Mouse (Mus musculus): ENCODE measurements around the gene Aqp5. TPM values are rescaled to one million over a fixed set of nuclear protein-coding genes. Genes with fewer than 3 reads are reported as not detected.

Aqp5 gene
- polyA plus RNA-seq (2012; rRNA removed), result 0.86 and 1.3 TPM in 2 replicates

DNA sequence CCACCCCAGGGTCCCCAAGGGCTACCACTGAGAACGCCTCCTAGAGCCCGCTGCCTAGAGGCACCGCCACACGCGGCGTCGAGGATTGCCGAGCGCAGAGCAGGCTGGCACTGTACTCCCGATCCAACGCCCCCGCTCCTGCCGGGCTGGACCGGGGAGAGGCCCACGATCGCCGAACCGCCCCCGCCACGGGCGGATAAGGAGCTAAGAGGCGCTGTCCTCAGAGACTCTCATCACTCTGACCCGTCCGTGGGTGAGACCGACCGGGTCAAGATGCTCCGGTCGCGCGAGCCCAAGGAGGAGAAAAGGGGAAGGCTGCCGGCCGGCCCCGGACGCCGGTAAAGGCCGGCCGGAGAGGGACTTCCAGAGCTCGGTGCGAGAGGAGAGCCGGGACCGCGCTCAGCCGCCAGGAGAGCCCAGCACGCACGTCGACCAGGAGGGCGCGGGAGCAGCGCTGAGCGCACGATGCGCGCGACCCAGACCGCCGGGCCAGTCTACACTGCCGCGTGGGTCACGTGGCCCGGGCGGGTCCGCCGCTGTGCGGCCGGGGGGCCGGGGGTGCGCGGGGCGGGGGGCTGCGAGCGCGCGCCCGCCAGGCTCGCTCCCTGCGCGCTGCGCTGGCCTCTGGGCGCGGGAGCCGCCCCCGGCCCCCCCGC is at the start of gene Aqp5:
Aqp5 (plus strand) TSS at position 354 of the 656 bp plus-strand sequence.
- no peak for DNase-seq (ENCODE audit: low spot score)

DNA sequence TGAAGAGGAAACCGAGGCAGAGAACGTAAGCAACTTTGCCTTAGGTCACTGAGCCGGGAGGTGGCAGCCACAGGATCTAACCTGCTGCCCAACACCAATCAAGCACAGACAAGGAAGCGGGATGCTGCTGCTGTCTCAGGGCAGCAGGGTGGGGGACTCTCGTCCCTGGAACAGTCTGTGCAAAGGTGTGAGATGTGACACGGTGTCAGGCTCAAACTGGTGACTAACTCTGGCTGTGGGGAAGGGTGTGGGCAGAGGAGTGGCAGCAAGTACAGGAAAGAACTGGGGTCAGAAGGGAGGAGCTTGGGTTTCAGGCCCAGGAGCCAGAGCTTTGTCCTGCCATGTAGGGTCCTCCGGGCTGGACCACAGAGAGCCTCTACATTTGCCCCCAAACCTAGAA is 46.5 kb upstream of the Aqp5 start:
- no peak for DNase-seq (ENCODE audit: low spot score)

DNA sequence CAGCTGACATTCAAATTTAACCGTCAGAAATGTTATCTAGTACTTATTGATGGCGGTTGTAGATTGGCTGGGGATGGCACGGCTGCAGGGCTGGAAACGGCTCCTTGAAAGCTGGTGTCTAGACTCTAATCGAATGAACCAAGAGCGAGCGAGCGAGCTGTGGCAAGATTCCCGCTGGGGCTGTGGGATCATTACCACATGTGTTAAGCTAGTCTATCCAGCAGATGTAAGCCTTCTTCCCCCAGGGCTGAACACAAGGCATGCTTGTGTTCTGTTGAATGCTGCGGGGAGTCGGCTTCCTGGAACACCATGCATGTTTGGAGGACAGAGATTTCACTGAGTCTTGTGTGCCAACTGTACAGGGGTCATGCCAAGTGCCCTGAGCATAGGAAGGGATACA is 44.0 kb upstream of the Aqp5 start:
- DNase-seq (ENCODE audit: low spot score), result no peak

DNA sequence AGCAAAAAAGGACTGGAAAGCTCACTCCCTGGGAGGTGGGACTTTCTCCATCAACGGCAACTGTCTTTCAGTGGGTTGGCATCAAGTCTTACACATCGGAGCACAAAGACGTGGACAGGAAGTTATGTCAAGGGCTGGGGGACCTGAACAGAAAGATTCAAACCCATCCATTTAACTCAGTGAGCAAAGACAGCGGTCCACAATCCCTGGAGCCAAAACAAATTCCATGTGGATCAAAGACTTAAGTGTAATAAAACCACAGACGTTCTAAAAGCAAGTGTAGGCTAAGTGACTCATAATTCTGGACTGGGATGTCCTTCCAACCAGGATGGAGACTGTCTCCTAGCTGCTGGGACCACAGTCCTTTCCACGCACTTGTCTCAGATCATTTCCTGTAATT is 42.9 kb upstream of the Aqp5 start:
- DNase-seq (ENCODE audit: low spot score), result no peak

DNA sequence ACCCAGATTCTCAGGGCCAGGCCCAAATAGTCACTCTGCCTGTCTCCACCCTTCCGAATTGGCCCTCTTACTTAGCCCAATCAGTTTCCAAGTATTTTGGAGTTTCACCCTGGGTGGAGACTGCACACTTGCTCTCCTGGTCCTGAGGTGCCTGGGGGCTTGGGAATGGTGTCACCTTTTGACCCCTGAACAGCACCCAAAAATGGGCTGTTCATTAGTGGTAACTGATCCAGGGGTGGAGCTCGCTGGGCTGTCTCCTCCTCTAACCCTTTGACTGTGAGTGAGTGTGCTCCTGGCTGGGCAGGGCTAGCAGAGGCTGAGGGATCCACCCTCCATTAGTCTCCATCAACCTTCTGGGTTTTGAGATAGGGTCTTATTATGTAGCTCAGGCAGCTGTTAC is 40.7 kb upstream of the Aqp5 start:
- no peak for DNase-seq (ENCODE audit: low spot score)

DNA sequence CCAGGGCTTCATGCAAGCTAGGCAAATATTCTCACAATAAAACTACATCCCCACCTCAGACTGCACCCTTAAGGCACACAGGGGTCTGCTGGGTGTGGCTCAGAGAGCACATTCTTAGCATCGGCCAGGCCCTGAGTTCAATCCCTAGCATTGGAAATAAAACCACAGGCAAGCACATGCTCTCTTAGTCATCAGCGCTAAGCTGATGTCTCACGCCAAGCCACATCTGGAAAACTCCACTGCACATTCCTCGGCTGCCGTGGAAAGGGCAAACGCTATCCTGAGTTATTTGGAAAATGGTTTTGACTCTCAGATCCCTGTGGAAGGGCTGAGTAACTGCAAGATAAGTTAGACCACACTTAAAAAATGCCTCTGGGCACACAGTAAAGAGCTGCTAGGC is 36.8 kb upstream of the Aqp5 start:
- DNase-seq (ENCODE audit: low spot score), result no peak

DNA sequence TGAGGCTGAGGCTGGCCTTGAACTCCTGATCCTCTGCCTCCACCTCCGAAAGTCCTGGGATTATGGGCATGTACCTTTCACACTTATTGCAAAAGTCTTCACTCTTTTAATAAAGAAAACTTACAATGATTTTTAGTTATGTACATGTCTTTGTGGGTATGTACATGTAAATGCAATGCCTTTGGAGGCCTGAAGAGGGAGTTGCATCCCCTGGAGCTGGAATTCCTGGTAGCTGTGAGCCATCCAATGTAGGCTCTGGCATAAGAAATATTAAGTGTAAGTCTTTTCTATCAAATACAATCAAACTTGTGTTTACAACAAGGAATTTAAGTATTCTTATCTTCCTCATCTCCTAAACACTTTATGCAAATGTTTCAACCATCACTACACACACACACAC is 31.6 kb upstream of the Aqp5 start:
- no peak for DNase-seq (ENCODE audit: low spot score)

DNA sequence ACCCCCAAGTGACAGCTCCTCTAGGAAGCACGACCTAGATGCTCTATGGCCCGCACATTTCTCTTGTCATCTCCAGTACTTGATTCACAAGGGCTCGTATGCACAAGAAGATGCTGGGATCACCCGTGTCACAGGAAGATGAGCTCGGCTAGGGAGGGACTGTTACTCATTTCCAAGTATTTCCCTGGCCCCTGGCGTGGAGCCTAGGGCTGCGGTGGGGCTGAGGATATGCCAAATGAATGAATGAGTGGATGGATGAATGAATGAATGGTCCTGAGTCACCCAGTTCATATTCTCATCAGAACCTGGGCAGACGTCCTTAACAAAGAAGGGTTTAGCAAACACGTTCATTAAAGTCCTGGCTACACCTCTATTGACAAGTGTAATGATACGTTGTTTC is 30.3 kb upstream of the Aqp5 start:
- no peak for DNase-seq (ENCODE audit: low spot score)

DNA sequence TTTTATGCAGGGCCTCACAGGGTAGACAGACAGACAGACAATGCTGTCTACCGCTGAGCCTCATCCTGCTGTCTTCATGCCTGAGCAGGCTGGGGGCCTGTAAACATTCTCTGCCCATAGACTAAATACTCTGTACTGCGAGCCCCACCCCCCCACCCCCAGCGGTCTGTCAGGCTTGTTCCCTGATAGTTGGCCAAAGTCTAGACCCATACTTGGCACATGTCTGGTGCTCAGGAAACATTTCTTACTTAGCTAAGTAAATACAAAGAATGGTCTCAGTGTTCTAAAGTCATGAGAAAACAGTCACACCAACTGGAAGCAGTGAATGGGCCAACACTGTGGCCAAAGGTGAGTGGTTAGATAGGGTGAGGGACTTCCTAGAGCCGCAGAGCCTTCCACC is 23.2 kb upstream of the Aqp5 start:
- DNase-seq (ENCODE audit: low spot score), result no peak

DNA sequence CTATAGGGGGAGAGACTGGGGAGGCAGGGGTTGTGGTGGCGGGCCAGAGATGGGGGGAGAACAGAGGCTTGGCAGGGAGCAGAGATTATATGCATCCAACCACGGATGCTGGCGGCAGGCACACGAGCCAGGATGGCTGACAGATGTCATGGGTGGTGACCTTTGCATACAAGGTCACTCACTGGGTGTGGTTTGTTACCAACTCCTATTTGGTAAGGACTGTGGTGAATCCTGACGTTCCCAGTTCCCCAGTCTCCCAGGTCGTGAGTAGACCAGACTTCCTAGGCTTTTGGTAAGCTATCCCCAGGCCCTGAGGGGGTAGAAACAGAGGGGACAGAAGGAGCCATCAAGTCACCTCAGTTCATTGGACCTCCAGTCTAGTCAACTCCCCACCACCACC is 21.9 kb upstream of the Aqp5 start:
- no peak for DNase-seq (ENCODE audit: low spot score)

DNA sequence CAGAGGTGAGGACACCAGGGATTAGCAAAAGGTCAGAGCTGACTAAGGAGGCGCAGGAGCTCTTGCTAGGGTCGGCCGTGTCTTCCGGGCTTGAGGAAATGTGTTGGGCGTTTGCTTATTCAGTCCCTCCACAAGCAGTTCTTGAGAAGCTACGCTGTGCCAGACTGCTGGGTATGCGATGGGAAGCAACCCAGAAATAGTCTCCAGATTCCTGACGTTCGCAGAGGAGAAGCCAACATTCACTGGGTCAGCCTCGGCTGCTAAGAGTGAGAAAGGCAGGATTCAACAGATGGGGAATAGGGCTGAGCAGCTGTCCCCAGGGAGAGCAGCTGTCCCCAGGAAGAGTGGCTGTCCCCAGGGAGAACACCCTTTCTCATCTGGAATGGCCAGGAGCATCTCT is 21.5 kb upstream of the Aqp5 start:
- no peak for DNase-seq (ENCODE audit: low spot score)

DNA sequence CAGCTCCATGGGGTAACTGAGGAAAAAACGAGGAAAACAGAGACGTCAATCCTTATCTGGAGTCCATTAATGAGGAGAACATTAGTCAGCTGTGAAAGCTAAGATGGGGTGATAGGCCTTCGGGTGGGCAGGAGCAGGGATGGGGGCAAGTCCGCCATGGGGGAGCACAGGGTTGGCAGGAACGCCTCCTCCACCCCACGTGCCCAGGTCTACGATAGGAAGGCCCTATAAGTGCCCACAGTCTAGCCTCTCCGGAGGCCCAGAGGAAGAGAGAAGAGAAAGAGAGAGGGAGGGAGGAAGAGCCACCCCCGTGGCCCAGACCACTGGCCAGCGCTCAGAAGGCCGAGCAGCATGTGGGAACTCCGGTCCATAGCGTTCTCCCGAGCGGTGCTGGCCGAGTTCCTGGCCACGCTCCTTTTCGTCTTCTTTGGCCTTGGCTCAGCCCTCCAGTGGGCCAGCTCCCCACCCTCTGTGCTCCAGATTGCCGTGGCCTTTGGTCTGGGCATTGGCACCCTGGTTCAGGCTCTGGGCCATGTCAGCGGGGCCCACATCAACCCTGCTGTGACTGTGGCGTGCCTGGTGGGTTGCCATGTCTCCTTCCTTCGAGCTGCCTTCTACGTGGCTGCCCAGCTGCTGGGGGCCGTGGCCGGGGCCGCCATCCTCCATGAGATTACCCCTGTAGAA is 11.6 kb upstream of the Aqp5 start, which contains the start of gene Aqp2:
Aqp2 (plus strand) TSS at position 254 of the 684 bp plus-strand sequence.
- DNase-seq (ENCODE audit: low spot score), result no peak

DNA sequence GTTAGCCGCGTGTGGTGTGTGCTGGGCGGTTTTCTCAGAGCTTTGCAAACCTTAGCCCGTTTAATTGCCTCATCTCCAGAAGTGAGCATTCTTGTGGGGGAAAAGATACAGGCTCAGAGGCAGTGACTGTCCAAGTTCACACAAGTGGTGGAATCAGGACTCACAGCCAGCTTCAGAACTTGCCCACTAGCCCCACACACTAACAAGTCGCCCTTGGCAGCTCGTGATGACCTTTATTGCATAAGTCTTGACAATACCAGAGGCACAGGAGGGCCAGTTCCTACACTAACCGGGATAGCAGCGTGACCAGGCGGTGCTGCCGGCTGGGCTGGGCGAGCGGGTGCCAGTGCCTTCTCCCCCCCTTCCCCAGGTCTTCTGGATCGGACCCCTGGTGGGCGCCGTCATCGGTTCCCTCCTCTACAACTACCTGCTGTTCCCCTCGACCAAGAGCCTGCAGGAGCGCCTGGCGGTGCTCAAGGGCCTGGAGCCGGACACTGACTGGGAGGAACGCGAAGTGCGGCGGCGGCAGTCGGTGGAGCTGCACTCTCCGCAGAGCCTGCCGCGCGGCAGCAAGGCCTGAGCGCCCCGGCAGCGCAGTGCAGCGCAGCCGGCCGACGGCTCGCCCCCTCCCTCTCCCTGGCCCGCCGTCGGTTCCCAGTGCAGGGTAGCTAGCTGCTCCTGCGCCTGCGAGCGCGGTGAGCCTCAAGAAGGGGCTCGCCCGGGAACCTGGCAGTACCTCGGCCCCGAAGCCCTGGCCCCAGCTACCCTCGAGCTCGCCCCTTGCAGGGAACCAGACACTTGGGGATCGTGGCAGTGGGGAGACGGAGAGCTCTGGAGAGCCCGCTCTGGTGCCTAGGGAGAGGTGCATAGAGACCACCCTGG is 6.9 kb upstream of the Aqp5 start:
- peak; percentile 39 for DNase-seq (ENCODE audit: low spot score)

DNA sequence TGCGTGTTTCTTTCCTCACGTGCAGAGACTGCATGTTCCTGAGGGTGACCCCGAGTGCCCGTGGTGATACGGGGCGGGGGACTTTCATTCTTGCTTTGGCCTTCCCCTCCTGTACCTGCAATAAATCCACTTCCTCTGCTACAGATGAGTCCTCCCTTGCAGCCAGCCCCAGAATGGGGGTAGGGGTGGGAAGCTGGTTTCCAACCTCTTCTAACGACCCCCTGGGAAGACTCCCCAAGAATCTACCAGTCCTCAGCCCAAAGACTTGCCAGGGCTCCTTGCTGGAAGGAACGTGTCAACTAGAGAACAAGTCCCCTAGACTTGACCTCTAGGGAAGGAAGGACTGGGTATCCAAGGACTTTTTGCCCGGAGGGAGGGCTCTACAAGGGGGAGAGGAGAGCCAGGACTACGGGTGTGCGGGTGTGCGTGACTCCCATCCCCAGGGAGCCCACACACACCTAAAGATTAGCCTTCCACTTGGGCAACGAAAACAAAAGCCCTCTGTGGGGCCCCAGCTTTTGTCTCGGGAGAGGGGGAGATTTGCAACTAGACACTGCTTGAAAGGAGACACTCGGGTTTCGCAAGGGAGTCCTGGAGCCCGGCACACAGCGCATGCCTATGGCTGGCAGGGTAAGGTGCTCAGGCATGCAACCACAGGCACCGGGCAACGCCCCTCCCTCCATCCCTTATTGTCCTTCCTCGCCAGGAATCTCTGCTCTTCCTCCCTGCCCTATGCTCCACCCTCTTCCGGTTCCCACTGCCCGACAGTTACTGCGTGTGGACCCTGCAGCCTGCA is 6.0 kb upstream of the Aqp5 start:
- peak; percentile 36 for DNase-seq (ENCODE audit: low spot score)

DNA sequence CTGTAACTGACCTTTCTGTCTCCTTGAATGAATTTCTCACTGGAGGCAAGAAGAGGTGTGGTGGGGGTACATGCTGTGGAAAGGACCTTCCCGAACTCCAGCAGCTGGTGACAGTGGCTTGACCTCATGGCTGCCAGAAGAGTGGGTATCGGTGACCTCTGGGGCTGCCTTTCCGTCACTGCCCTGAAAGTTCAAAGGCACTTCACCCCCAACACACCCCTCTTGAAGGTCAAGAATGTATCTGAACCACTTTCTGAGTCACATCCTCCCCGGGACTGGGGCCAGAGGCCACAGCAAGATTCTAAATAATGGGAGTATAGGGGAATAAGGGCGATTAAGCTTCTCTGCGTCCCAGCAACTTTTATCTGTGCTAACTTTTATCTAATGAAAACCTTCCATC is 4.8 kb upstream of the Aqp5 start:
- no peak for DNase-seq (ENCODE audit: low spot score)

DNA sequence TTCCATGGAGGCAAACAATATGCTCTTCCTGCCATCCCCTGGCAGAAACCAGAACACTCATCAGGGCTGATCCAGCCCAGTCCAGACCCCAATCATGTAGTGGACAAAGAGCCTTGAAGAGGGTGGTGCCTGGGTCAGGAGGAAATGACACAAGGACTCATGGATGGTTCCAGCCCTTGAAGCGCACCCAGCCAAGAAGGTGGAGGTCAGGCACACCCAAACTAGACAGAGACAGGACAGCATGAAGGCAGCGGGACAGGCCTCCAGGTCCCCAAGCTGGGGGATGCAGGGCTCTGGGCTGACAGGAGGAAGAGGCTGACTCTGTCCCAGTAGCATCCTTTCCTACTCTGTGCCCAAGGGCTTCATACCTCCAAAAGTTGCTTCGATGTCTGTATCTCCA is 4.1 kb upstream of the Aqp5 start:
- DNase-seq (ENCODE audit: low spot score), result no peak

DNA sequence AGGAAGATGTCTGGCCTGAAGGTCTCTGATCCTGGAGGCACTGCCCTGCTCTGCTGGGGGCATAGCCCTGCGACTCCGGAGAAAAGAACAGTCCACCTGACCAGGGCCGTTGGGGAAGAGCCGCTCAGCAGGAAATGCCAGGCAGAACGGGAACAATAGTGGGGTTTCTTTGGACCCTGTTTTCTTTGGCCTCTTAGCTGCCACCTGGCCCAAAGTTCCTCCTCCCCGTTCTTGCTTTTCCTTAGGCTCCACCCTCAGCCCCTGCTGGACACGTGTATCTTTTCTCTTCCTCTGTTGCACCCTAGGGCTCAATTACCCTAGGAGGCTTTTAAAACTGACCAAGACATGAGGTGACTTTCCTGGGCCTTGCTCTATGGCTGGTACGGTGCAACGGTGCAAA is 1.3 kb upstream of the Aqp5 start:
- no peak for DNase-seq (ENCODE audit: low spot score)

DNA sequence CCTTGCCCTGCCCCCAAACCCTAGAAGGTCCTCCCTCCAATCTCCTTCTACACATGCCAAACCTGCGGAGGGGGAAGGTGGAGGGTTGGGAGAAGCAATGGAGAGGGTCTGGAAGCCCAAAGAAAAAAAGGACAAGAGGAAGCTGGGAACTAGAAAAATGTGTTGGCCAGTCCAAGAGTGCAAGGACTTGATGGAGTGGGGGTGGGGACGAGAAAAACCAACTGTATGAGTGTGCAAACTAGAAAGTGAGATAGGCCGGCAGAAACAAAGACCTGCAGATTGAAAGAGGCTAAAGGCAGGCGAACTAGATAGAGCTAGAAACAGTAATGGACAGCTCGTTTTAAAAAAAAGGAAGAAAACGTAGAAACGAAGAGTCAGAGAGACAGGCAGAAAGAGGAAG is 878 bp upstream of the Aqp5 start:
- no peak for DNase-seq (ENCODE audit: low spot score)

DNA sequence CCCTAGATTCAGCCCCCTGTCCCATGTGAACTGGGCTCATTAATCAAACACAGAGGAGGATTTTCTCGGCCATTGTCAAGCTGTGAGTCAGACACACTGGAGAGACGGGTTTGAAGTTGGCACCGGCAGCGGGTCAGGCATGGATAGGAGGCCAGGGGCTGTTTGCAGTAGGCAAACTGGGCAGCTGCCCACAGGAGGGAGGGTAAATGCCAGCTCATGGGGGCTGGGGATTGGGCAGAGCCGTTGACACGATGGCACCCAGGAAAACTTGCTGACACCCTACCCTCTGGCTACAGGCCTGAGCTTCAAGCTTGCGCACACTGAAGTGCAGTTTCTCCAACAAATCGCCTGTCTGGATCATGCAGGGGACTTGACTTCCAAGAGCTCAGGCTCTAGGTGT is 1.6 kb downstream of the Aqp5 start:
- DNase-seq (ENCODE audit: low spot score), result no peak

DNA sequence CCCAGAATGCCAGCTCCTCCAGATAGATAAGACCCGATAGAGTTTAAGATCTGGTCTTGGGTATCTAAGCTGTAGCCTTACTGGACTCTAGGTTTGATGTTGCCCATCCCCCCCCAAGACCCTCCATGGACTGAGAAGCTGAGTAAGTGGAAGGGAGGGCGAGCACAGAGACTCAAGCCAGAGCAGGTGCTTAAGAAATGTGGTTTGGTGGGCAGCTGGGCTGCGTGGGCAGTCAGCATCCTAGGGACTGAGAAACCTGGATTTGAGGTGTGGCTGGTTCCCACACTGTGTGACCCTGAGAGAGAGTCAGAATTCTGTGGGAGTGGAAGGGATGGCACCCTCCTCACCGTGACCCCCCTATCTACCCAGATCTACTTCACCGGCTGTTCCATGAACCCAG is 2.3 kb downstream of the Aqp5 start:
- no peak for DNase-seq (ENCODE audit: low spot score)

DNA sequence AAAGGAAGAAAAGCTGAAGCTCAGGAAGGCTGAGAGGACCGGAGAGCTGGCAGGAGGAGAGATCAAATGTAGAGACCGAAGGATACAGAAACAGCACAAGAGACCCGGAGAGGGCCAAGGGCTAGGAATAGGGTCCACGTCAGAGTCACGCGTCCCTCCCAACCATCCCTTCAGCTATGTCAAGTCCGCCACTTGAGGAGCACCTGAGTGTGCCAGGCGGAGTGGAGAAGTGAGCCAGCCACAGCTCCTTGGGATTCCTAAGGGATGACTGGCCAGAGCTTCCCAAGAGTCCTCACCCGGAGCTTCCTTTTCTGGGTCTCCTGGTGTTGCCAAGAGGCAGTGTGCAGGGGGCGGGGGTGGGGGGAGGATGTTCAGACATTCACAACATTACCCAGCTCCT is 4.4 kb downstream of the Aqp5 start:
- no peak for DNase-seq (ENCODE audit: low spot score)

All from urinary bladder, adult 2 months (tissue).